Mouse (Mus musculus) liver, embryonic 16.5 days (tissue): ENCODE measurements around the gene Ccdc159. TPM values are rescaled to one million over a fixed set of nuclear protein-coding genes. Genes with fewer than 3 reads are reported as not detected.

Experiments used
- ATAC-seq: fragments of 200-750 bp; cut with Nextera tagmentation; 2 replicates; pipeline ENCODE4 v1.8.0; 2017; ENCODE audit warnings: low read depth, mild to moderate bottlenecking, moderate number of reproducible peaks, moderate library complexity
- H3K27ac ChIP-seq: fragments of 300-500 bp; sonication (generic); 2 replicates; pipeline ENCODE4 v1.5.1; 2014; ENCODE audit warnings: mild to moderate bottlenecking, low read length
- H3K27me3 ChIP-seq: fragments of 300-500 bp; sonication (generic); 2 replicates; pipeline ENCODE4 v1.6.1; 2014; ENCODE audit warnings: low read depth, low read length, mixed read lengths; ENCODE audit not compliant: control insufficient read depth, insufficient read depth
- H3K36me3 ChIP-seq: fragments of 300-500 bp; sonication (generic); 2 replicates; pipeline ENCODE4 v1.6.1; 2014; ENCODE audit warnings: mild to moderate bottlenecking; ENCODE audit not compliant: control insufficient read depth, insufficient read depth
- H3K4me1 ChIP-seq: fragments of 300-500 bp; sonication (generic); 2 replicates; pipeline ENCODE4 v1.6.1; 2014; ENCODE audit warnings: low read depth, low read length, mixed read lengths; ENCODE audit not compliant: control insufficient read depth
- H3K4me2 ChIP-seq: fragments of 300-500 bp; sonication (generic); 2 replicates; pipeline ENCODE4 v1.6.1; 2014; ENCODE audit warnings: low read depth, low read length, mixed read lengths
- H3K4me3 ChIP-seq: fragments of 300-500 bp; sonication (generic); 2 replicates; pipeline ENCODE4 v1.5.1; 2014; ENCODE audit warnings: low read depth, mild to moderate bottlenecking, low read length
- H3K9ac ChIP-seq: fragments of 300-500 bp; sonication (generic); 2 replicates; pipeline ENCODE4 v1.6.1; 2014; ENCODE audit warnings: low read depth, low read length
- H3K9me3 ChIP-seq: fragments of 300-500 bp; sonication (generic); replicated peaks from 2 replicates; pipeline ENCODE4 v1.6.1; 2016; ENCODE audit warnings: low read length; ENCODE audit not compliant: control insufficient read depth
- WGBS: fragments of 180-500 bp; shearing (Covaris S2); extraction: QIAGEN DNeasy Blood & Tissue Kit; methylation state at CpG from one replicate; pipeline ENCODE4 v1.1.7; 2014; ENCODE audit not compliant: insufficient replicate concordance; 5-methylcytosine and 5-hydroxymethylcytosine counted together
- polyA plus RNA-seq: library from polyadenylated mRNA; unstranded; fragments of >200 nt; fragmentation: Nextera tagmentation; extraction: Ambion mirVana; gene quantifications from 2 replicates; pipeline ENCODE4 v1.2.1, GENCODE M21; 2015

Ccdc159 gene
- polyA plus RNA-seq, 1 experiment from 2014 or later = 1.6 TPM

GRCm38 (mm10) chr9:21961366-21961980 lies 34.2 kb downstream of the Ccdc159 start:
- Histone ChIP-seq H3K9me3 (no peaks in the 10 kb centered on the region), H3K4me2 (peak overlapping the region; percentile 80), H3K36me3 (peaks cover 39% of the 10 kb centered on the region), H3K27me3 (peaks cover 7% of the 10 kb centered on the region; the same call in 1 of the 2 replicates), H3K27ac (peak overlapping the region; percentile 91), H3K4me1 (peaks cover 46% of the 10 kb centered on the region), H3K9ac (peak overlapping the region; percentile 74), H3K4me3 (peak overlapping the region; percentile 68)
- 1% methylated on average over 35 of the region's 35 CpGs for WGBS
- 0 out of 2 replicates have a peak, but pooled peaks have one; percentile 2 for ATAC-seq

GRCm38 (mm10) chr9:21962010-21962409 lies 34.7 kb downstream of the Ccdc159 start:
- ATAC-seq = peak; percentile 3
- peaks cover 7% of the 10 kb centered on the region; the same call in 1 of the 2 replicates for H3K27me3 ChIP-seq
- H3K9ac ChIP-seq = peak overlapping the region; percentile 74
- H3K4me3 ChIP-seq = peak overlapping the region; percentile 68
- peak overlapping the region; percentile 91 for H3K27ac ChIP-seq
- H3K4me2 ChIP-seq = peak overlapping the region; percentile 80
- under 1% methylated on average over 13 of the region's 15 CpGs for WGBS
- H3K9me3 ChIP-seq = no peaks in the 10 kb centered on the region
- peaks cover 39% of the 10 kb centered on the region for H3K36me3 ChIP-seq
- peaks cover 43% of the 10 kb centered on the region for H3K4me1 ChIP-seq

- peaks cover 7% of the 10 kb centered on the region; the same call in 1 of the 2 replicates for H3K27me3 ChIP-seq
- H3K9ac ChIP-seq = peak overlapping the region; percentile 74
- peaks cover 41% of the 10 kb centered on the region for H3K4me1 ChIP-seq
- peak overlapping the region; percentile 97 for H3K27ac ChIP-seq
- peak overlapping the region; percentile 68 for H3K4me3 ChIP-seq
- peak; percentile 93 for ATAC-seq
- no peaks in the 10 kb centered on the region for H3K9me3 ChIP-seq
- H3K4me2 ChIP-seq = peak overlapping the region; percentile 80
- H3K36me3 ChIP-seq = peaks cover 37% of the 10 kb centered on the region
- WGBS = under 1% methylated on average over 34 of the region's 34 CpGs
These were observed 35.3 kb downstream of the Ccdc159 start for GRCm38 (mm10) chr9:21962416-21963059.

GRCm38 (mm10) chr9:21963417-21963816 lies 36.1 kb downstream of the Ccdc159 start, which contains the start of gene Epor:
Epor (minus strand) TSS chr9:21963506.
- peak within 1 kb of the TSS; percentile 80 for H3K4me2 ChIP-seq

GRCm38 (mm10) chr9:21968883-21969282 lies 41.6 kb downstream of the Ccdc159 start:
- peaks cover 5% of the 10 kb centered on the region for H3K4me1 ChIP-seq
- H3K9me3 ChIP-seq = no peaks in the 10 kb centered on the region
- no peak overlapping the region for H3K27ac ChIP-seq
- H3K4me2 ChIP-seq = no peak overlapping the region
- H3K9ac ChIP-seq = no peak overlapping the region
- H3K36me3 ChIP-seq = no peaks in the 10 kb centered on the region
- no peaks in the 10 kb centered on the region for H3K27me3 ChIP-seq
- no peak for ATAC-seq
- WGBS = 24% methylated on average over 6 of the region's 6 CpGs
- H3K4me3 ChIP-seq = no peak overlapping the region

More at GRCm38 (mm10) chr9:21963417-21963816, 36.1 kb downstream of the Ccdc159 start, which contains the start of gene Epor:
- WGBS = 6% methylated on average over 8 of the region's 8 CpGs
- peak within 1 kb of the TSS; percentile 97 for H3K27ac ChIP-seq
- peaks cover 7% of the 10 kb centered on the region; the same call in 1 of the 2 replicates for H3K27me3 ChIP-seq
- ATAC-seq = peak; percentile 73
- H3K36me3 ChIP-seq = peaks cover 33% of the 10 kb centered on the region
- no peaks in the 10 kb centered on the region for H3K9me3 ChIP-seq
- peaks cover 36% of the 10 kb centered on the region for H3K4me1 ChIP-seq
- H3K9ac ChIP-seq = peak within 1 kb of the TSS; percentile 74
- peak within 1 kb of the TSS; percentile 68 for H3K4me3 ChIP-seq

GRCm38 (mm10) chr9:21969304-21969703 lies 42.0 kb downstream of the Ccdc159 start:
- Histone ChIP-seq H3K4me3 (no peak overlapping the region), H3K27me3 (no peaks in the 10 kb centered on the region), H3K36me3 (no peaks in the 10 kb centered on the region), H3K9me3 (no peaks in the 10 kb centered on the region), H3K4me1 (peaks cover under 1% of the 10 kb centered on the region), H3K9ac (no peak overlapping the region), H3K27ac (no peak overlapping the region), H3K4me2 (no peak overlapping the region)
- ATAC-seq = no peak
- WGBS = 75% methylated on average over 4 of the region's 4 CpGs

- H3K4me1 ChIP-seq = no peaks in the 10 kb centered on the region; the same call in 1 of the 2 replicates
- no peaks in the 10 kb centered on the region for H3K36me3 ChIP-seq
- H3K9me3 ChIP-seq = no peaks in the 10 kb centered on the region
- H3K4me2 ChIP-seq = no peak overlapping the region
- WGBS = 78% methylated on average over 10 of the region's 10 CpGs
- peaks cover 7% of the 10 kb centered on the region for H3K27me3 ChIP-seq
- no peak overlapping the region for H3K4me3 ChIP-seq
- no peak overlapping the region for H3K9ac ChIP-seq
- no peak for ATAC-seq
- no peak overlapping the region for H3K27ac ChIP-seq
These were observed 49.4 kb downstream of the Ccdc159 start for GRCm38 (mm10) chr9:21976626-21977175.

GRCm38 (mm10) chr9:21977331-21977730 lies 50.1 kb downstream of the Ccdc159 start:
- H3K9ac ChIP-seq = no peak overlapping the region
- no peak overlapping the region for H3K4me2 ChIP-seq
- H3K9me3 ChIP-seq = no peaks in the 10 kb centered on the region
- no peak overlapping the region for H3K27ac ChIP-seq
- H3K36me3 ChIP-seq = no peaks in the 10 kb centered on the region
- H3K27me3 ChIP-seq = peaks cover 7% of the 10 kb centered on the region
- 74% methylated on average over 5 of the region's 5 CpGs for WGBS
- no peak overlapping the region for H3K4me3 ChIP-seq
- H3K4me1 ChIP-seq = no peaks in the 10 kb centered on the region; the same call in 1 of the 2 replicates
- no peak for ATAC-seq
